Mouse (Mus musculus) myocyte (in vitro differentiated cells): ENCODE data around the gene Gpnmb.

Experiments
- CEBPB ChIP-seq: IDR thresholded peaks from 2 replicates; pipeline ENCODE4 v1.6.1; 2011; ENCODE audit warnings: mild to moderate bottlenecking, moderate library complexity; ENCODE audit not compliant: poor library complexity, insufficient read depth, severe bottlenecking
- E2F4 ChIP-seq: IDR thresholded peaks from one replicate; pipeline ENCODE4 v1.6.1; 2011; ENCODE audit warnings: mild to moderate bottlenecking, control low read depth, moderate library complexity; ENCODE audit not compliant: insufficient read depth
- MAX ChIP-seq: IDR thresholded peaks from one replicate; pipeline ENCODE4 v1.6.1; 2011; ENCODE audit warnings: low read depth, mild to moderate bottlenecking, control low read depth
- MYOD1 ChIP-seq, 3 experiments: IDR thresholded peaks; one replicate each; pipeline ENCODE4 v1.6.1; 2011; ENCODE audit warnings: control low read depth in 2 of 3, low read depth in 2 of 3, mild to moderate bottlenecking in 2 of 3, moderate library complexity in 1 of 3; ENCODE audit not compliant: insufficient read length in 2 of 3, control insufficient read depth in 1 of 3
- MYOG ChIP-seq, 3 experiments: IDR thresholded peaks; one replicate each; pipeline ENCODE4 v1.6.1; 2011; ENCODE audit warnings: control low read depth in 2 of 3, low read depth in 2 of 3, mild to moderate bottlenecking in 2 of 3; ENCODE audit not compliant: insufficient read length in 2 of 3, control insufficient read depth in 1 of 3, insufficient read depth in 1 of 3
- POLR2A ChIP-seq: IDR thresholded peaks from one replicate; pipeline ENCODE4 v1.6.1; 2011; ENCODE audit warnings: low read depth, mild to moderate bottlenecking, control low read depth, moderate library complexity; ENCODE audit not compliant: insufficient read length
- TCF3 ChIP-seq: IDR thresholded peaks from one replicate; pipeline ENCODE4 v1.6.1; 2011; ENCODE audit warnings: low read depth, control low read depth; ENCODE audit not compliant: insufficient read length
- USF1 ChIP-seq: IDR thresholded peaks from one replicate; pipeline ENCODE4 v1.6.1; 2011; ENCODE audit warnings: low read depth, mild to moderate bottlenecking, control low read depth, moderate library complexity

DNA sequence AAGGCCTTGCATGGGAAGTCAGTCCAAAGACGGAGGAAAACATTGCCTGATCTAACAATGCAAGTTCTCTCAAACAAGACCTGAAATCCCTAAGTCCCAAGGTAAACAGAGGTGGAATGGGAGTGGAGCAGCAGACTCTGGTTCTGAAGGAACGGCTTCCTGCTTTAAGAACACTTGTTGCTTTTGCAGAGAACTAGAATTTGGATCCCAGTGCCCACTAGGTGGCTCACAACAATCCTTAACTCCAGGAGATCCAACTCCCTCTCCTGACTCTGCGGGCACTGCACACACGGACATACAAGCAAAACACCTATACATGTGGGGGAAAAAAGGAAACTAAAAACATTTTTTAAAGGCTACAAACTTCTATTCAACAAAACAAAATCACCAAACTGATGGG lies 33.0 kb upstream of the Gpnmb start:
- no peak for TF ChIP-seq E2F4
- no peak for TF ChIP-seq USF1
- TF ChIP-seq POLR2A = no peak
- no peak for TF ChIP-seq MAX
- TF ChIP-seq MYOG (IDR thresholded peaks at IDR 0.05; ENCODE audit: control insufficient read depth in 1 of 3, insufficient read depth in 1 of 3, insufficient read length in 2 of 3, low read depth in 2 of 3) = no peak
- TF ChIP-seq CEBPB = no peak
- no peak for TF ChIP-seq MYOD1 (IDR thresholded peaks at IDR 0.05; ENCODE audit: control insufficient read depth in 1 of 3, insufficient read length in 2 of 3, low read depth in 2 of 3)
- TF ChIP-seq TCF3 = no peak
